Mouse (Mus musculus) olfactory bulb, adult 2 months (tissue): ENCODE results near the gene Ahdc1.

Experiments used
- CTCF ChIP-seq: fragments of 200-500 bp; IDR thresholded peaks from 2 replicates; pipeline ENCODE4 v1.5.1; 2012; ENCODE audit warnings: low read depth, mild to moderate bottlenecking, low read length, moderate library complexity; ENCODE audit not compliant: insufficient read depth
- POLR2A ChIP-seq: fragments of 200-500 bp; IDR thresholded peaks from 2 replicates; pipeline ENCODE4 v1.6.1; 2012; ENCODE audit warnings: mild to moderate bottlenecking, low read depth, low read length, moderate library complexity; ENCODE audit not compliant: insufficient read depth

DNA sequence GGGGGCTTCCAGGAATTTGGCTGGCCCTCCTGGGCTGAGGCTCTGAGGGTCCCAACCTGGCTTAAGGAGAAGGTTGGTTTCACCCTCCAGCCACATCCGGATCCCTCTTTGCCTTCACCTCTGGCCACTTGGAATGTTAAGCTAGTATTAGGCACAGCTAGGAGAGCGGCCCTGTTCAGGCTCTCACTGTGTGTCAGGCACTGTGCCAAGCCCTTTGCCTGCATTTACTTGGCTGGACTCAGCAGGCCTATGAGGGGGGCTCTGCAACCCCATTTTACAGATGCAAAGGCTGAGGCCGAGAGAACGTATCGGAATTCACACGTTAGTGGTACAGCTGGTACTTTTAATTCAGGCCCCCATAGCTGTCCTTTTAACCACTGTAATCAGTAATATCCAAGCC, 12.6 kb downstream of the Ahdc1 start:
- TF ChIP-seq CTCF, result no peak
- no peak for TF ChIP-seq POLR2A
